Mouse (Mus musculus): ENCODE measurements at regions not wholly inside any gene's neighbourhood (a gene's known extent, or its start where the extent isn't known, plus 50 kb on each side); places are given as distances from the start of the nearest gene placed in this dataset.

DNA sequence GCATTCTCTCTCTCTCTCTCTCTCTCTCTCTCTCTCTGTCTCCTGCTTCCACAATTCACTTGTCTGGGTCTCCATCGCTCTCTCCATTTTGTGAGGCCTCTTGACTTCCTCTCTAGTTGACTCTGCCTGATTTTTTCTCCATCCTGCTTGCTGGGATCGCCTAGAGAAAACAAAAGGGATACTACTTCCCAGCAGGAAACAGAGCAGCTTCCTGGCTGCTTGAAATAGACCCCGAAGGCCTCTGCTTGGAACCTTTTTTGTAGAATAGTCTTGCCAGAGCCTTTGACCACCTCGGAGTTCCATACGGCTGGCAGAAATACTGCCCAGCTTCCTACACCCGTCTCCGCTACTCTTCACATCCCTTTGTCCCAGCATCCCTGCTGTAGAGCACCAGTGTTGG lies 210.7 kb downstream of the Zfp36l1 start:
- no peak for TF ChIP-seq CTCF (IDR thresholded peaks at IDR 0.05; ENCODE audit: low read depth, low read length)
- no peak for TF ChIP-seq POLR2A (IDR thresholded peaks at IDR 0.05; ENCODE audit: borderline replicate concordance, low read depth, low read length)
